Mouse (Mus musculus) CH12.LX (cell line): Measurements from ENCODE around the gene Rtl5. TPM values are rescaled to one million over a fixed set of nuclear protein-coding genes. Genes with fewer than 3 reads are reported as not detected.

Experiments
- DNase-seq: peaks from one replicate; pipeline ENCODE4 v3.0.0-alpha.2; 2013; ENCODE audit errors: extremely low read depth
- H3K27ac ChIP-seq: 2 replicates; pipeline ENCODE4 v1.5.1; 2012; ENCODE audit warnings: low read depth, mild to moderate bottlenecking, control low read depth, moderate library complexity; ENCODE audit not compliant: insufficient read depth
- H3K27me3 ChIP-seq: replicated peaks from 2 replicates; pipeline ENCODE3; 2012; ENCODE audit warnings: inconsistent platforms
- H3K36me3 ChIP-seq, 2 experiments: replicated peaks in 1 of 2; 2 replicates each; pipeline versions ENCODE3 to v1.6.1; 2012; ENCODE audit warnings: inconsistent platforms in 1 of 2, low read length in 1 of 2, mild to moderate bottlenecking in 1 of 2, mixed read lengths in 1 of 2, moderate library complexity in 1 of 2; ENCODE audit not compliant: control insufficient read depth in 1 of 2, insufficient read depth in 1 of 2
- H3K4me1 ChIP-seq, 2 experiments: 2 replicates each; pipeline ENCODE4 v1.6.1; 2012; ENCODE audit warnings: inconsistent platforms in 1 of 2, moderate library complexity in 1 of 2; ENCODE audit not compliant: insufficient read depth in 2 of 2, control insufficient read depth in 1 of 2
- H3K4me2 ChIP-seq: 2 replicates; pipeline ENCODE4 v1.6.1; 2012; ENCODE audit warnings: low read depth, mild to moderate bottlenecking, control low read depth; ENCODE audit not compliant: poor library complexity, insufficient read depth, severe bottlenecking
- H3K4me3 ChIP-seq, 3 experiments: fragments of 150-350 bp in 1 of 3; sonication (generic) in 1 of 3; replicated peaks in 1 of 3; 2 replicates each; pipeline versions ENCODE3 to v1.5.1; 2011 to 2012; ENCODE audit warnings: low read depth in 2 of 3, low read length in 2 of 3, mild to moderate bottlenecking in 2 of 3, moderate library complexity in 2 of 3, control low read depth in 1 of 3, improper control_type of control experiment in 1 of 3, inconsistent platforms in 1 of 3, mixed read lengths in 1 of 3; ENCODE audit not compliant: poor library complexity in 1 of 3
- H3K79me2 ChIP-seq: replicated peaks from 2 replicates; pipeline ENCODE4 v1.6.1; 2012; ENCODE audit warnings: mild to moderate bottlenecking, moderate library complexity; ENCODE audit not compliant: control insufficient read depth, poor library complexity, insufficient read depth, severe bottlenecking; ENCODE audit errors: extremely low read depth
- H3K9ac ChIP-seq: 2 replicates; pipeline ENCODE4 v1.6.1; 2012; ENCODE audit warnings: low read depth, mild to moderate bottlenecking, control low read depth, moderate library complexity; ENCODE audit not compliant: insufficient read depth
- H3K9me3 ChIP-seq: replicated peaks from 2 replicates; pipeline ENCODE3; 2012; ENCODE audit warnings: low read length, inconsistent platforms, mixed read lengths
- CTCF ChIP-seq, 2 experiments: IDR thresholded peaks in 1 of 2; conservative IDR thresholded peaks in 1 of 2; 2 replicates each; pipeline ENCODE4 v1.5.1; 2011 to 2012; ENCODE audit warnings: low read depth in 2 of 2, low read length in 2 of 2, improper control_type of control experiment in 1 of 2, inconsistent platforms in 1 of 2, mild to moderate bottlenecking in 1 of 2, moderate library complexity in 1 of 2
- E2F4 ChIP-seq: IDR thresholded peaks from 2 replicates; pipeline ENCODE4 v1.6.1; 2011; ENCODE audit warnings: low read depth, low read length, improper control_type of control experiment; ENCODE audit not compliant: insufficient replicate concordance
- EP300 ChIP-seq: IDR thresholded peaks from 2 replicates; pipeline ENCODE4 v1.6.1; 2011; ENCODE audit warnings: low read length, improper control_type of control experiment
- JUN ChIP-seq: IDR thresholded peaks from 2 replicates; pipeline ENCODE4 v1.6.1; 2011; ENCODE audit warnings: low read depth, mild to moderate bottlenecking, low read length, improper control_type of control experiment, moderate library complexity; ENCODE audit not compliant: insufficient read depth
- MAFK ChIP-seq: IDR thresholded peaks from 2 replicates; pipeline ENCODE4 v1.6.1; 2011; ENCODE audit warnings: low read length, improper control_type of control experiment; ENCODE audit not compliant: insufficient replicate concordance
- NRF1 ChIP-seq: IDR thresholded peaks from 2 replicates; pipeline ENCODE4 v1.6.1; 2014; ENCODE audit warnings: low read depth, mild to moderate bottlenecking, inconsistent platforms, low read length, improper control_type of control experiment, moderate library complexity
- PAX5 ChIP-seq: IDR thresholded peaks from 2 replicates; pipeline ENCODE4 v1.6.1; 2012; ENCODE audit warnings: low read length, inconsistent platforms, mixed read lengths
- RAD21 ChIP-seq: IDR thresholded peaks from 2 replicates; pipeline ENCODE4 v1.6.1; 2011; ENCODE audit warnings: low read depth, mild to moderate bottlenecking, low read length, improper control_type of control experiment, moderate library complexity
- SMC3 ChIP-seq: IDR thresholded peaks from 2 replicates; pipeline ENCODE4 v1.6.1; 2011; ENCODE audit warnings: low read depth, low read length, improper control_type of control experiment
- USF1 ChIP-seq: IDR thresholded peaks from 2 replicates; pipeline ENCODE4 v1.6.1; 2014; ENCODE audit warnings: low read depth, mild to moderate bottlenecking, inconsistent platforms, low read length, improper control_type of control experiment
- dilution Hi-C: fragments of 300-500 bp; cut with MboI; formaldehyde crosslinking; loops from 2 replicates; pipeline ENCODE4 v1.14.3; 2020; ENCODE audit warnings: low sequenced_read_pairs; ENCODE audit not compliant: extremely low pct_unique_long_range_greater_than_20kb, extremely low pct_ligation_motif_present
- in situ Hi-C: fragments of 300-500 bp; cut with MboI; formaldehyde crosslinking; loops from 3 replicates; pipeline ENCODE4 v1.14.3; 2019; ENCODE audit warnings: low sequenced_read_pairs, low pct_ligation_motif_present, low pct_unique_long_range_greater_than_20kb, mixed read lengths
- polyA plus RNA-seq: library from polyadenylated mRNA; unstranded; fragments of >175 nt; gene quantifications from 2 replicates; pipeline ENCODE4 v1.2.1, GENCODE M21; 2012; ENCODE audit warnings: low read depth; ENCODE audit not compliant: insufficient read length
- total RNA-seq, 2 experiments: library from RNA; depleted of rRNA; stranded (reverse); fragments of 300-350 nt in 1 of 2; fragments of >200 nt in 1 of 2; gene quantifications; 2 replicates each; pipeline ENCODE4 v1.2.3; 2012 to 2014

Gene Rtl5
- total and polyA plus RNA-seq, 3 experiments = 0.51 to 0.79 (median 0.55) TPM

DNA sequence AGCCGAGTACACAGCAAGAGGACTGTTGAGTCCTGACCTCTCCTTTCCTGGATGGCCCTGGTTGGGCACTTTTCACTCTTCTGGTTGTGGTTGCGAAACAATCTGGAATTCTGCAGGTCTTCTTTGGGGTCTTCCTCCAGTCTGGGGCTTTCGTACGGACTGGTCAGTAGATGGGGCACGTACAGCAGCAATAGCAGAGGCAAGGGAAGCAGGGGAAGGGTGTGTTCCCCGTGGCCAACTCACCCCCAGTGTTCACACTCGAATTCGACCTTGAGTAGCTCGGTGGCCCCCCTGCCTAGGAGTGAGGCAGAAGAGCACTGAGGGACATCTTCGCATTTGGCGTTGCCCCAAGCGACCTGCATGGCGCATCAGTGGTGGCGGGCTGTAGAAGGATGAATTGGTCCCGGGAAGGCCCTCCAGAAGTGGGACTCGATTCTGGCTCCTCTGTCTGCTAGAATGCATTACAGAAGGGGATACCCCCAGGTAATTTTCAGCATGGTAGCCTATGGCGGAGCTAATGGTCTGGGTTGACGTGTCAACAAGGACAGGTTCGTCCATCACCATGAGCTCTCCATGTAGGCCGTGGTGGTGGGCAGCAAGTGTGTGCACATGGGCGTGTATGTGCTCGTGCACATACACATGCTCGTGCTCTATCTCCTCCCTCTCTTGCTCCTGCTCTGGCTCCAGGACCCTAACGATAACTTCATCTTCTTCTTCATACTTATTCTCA, 2.1 kb downstream of the Rtl5 start:
- TF ChIP-seq MAFK (no peak), E2F4 (no peak)
- TF ChIP-seq, all 38 proteins: peak for 0
- Histone ChIP-seq H3K9me3 (no peaks in the 10 kb centered on the region), H3K36me3 (no peaks in the 10 kb centered on the region), H3K79me2 (no peaks in the 10 kb centered on the region), H3K4me1 (peaks cover 4 to 37% of the 10 kb centered on the region in 2 experiments), H3K4me3 (no peak overlapping the region), H3K27ac (no peak overlapping the region), H3K27me3 (no peaks in the 10 kb centered on the region), H3K9ac (no peak overlapping the region), H3K4me2 (no peak overlapping the region)
- in situ Hi-C loops (loop anchor here (25.0 kb wide), 1 partner anchor 107 kb away; no protein-coding TSS in a partner anchor), dilution Hi-C loops (no loop called here)
- DNase-seq = no peak

- Histone ChIP-seq H3K9ac (no peak overlapping the region), H3K4me2 (no peak overlapping the region), H3K9me3 (no peaks in the 10 kb centered on the region), H3K36me3 (no peaks in the 10 kb centered on the region), H3K27ac (no peak overlapping the region), H3K4me3 (no peak overlapping the region), H3K27me3 (no peaks in the 10 kb centered on the region), H3K79me2 (no peaks in the 10 kb centered on the region), H3K4me1 (peaks cover 0 to 27% of the 10 kb centered on the region in 2 experiments; a peak in 2 of 4 replicates)
- dilution Hi-C loops = no loop called here
- no peak for DNase-seq
- in situ Hi-C loops = loop anchor here (25.0 kb wide), 1 partner anchor 105 kb away; no protein-coding TSS in a partner anchor
- TF ChIP-seq NRF1 (no peak), PAX5 (no peak), CTCF (conservative IDR thresholded peaks at IDR 0.05 in 1 of 2, IDR thresholded peaks at IDR 0.05 in 1 of 2; ENCODE audit: low read depth in 2 of 2, low read length in 2 of 2) (peak in 1 of 2 experiments; percentile 14; a peak in 1 of 4 replicates)
These were observed 4.0 kb downstream of the Rtl5 start for GRCm38 (mm10) chrX:102067118-102067517.

- Histone ChIP-seq H3K36me3 (no peaks in the 10 kb centered on the region), H3K9me3 (no peaks in the 10 kb centered on the region), H3K27ac (no peak overlapping the region), H3K27me3 (no peaks in the 10 kb centered on the region), H3K79me2 (no peaks in the 10 kb centered on the region), H3K4me3 (no peak overlapping the region), H3K4me2 (no peak overlapping the region), H3K9ac (no peak overlapping the region), H3K4me1 (peaks cover 0 to 18% of the 10 kb centered on the region in 2 experiments; a peak in 2 of 4 replicates)
- in situ Hi-C loops = loop anchor here (25.0 kb wide), 1 partner anchor 104 kb away; no protein-coding TSS in a partner anchor
- TF ChIP-seq JUN (no peak), EP300 (no peak), RAD21 (peak; percentile 73), CTCF (conservative IDR thresholded peaks at IDR 0.05 in 1 of 2, IDR thresholded peaks at IDR 0.05 in 1 of 2; ENCODE audit: low read depth in 2 of 2, low read length in 2 of 2) (peak; percentile 66 to 75), SMC3 (peak; percentile 57), USF1 (no peak)
- dilution Hi-C loops = no loop called here
- DNase-seq = peak; percentile 49
These were observed 5.0 kb downstream of the Rtl5 start for GRCm38 (mm10) chrX:102066134-102066533.
